Mouse (Mus musculus): ENCODE data around the gene Itgb3.

- no peak for TF ChIP-seq POLR2A (IDR thresholded peaks at IDR 0.05; ENCODE audit: insufficient read length, low read depth)
- no peak for TF ChIP-seq POLR2AphosphoS2 (IDR thresholded peaks at IDR 0.05; ENCODE audit: insufficient read length, low read depth)
- no peak for TF ChIP-seq MAX (IDR thresholded peaks at IDR 0.05; ENCODE audit: low read depth)
Measured at GRCm38 (mm10) chr11:104704097-104704496, 96.3 kb downstream of the Itgb3 start.
